Mouse (Mus musculus) CH12.LX (cell line): ENCODE measurements around the gene Zc3h18. TPM values are rescaled to one million over a fixed set of nuclear protein-coding genes. Genes with fewer than 3 reads are reported as not detected.

Experiments
- DNase-seq: peaks from one replicate; pipeline ENCODE4 v3.0.0-alpha.2; 2013; ENCODE audit errors: extremely low read depth
- H3K27ac ChIP-seq: 2 replicates; pipeline ENCODE4 v1.5.1; 2012; ENCODE audit warnings: low read depth, mild to moderate bottlenecking, control low read depth, moderate library complexity; ENCODE audit not compliant: insufficient read depth
- H3K27me3 ChIP-seq: replicated peaks from 2 replicates; pipeline ENCODE3; 2012; ENCODE audit warnings: inconsistent platforms
- H3K36me3 ChIP-seq, 2 experiments: replicated peaks in 1 of 2; 2 replicates each; pipeline versions ENCODE3 to v1.6.1; 2012; ENCODE audit warnings: inconsistent platforms in 1 of 2, low read length in 1 of 2, mild to moderate bottlenecking in 1 of 2, mixed read lengths in 1 of 2, moderate library complexity in 1 of 2; ENCODE audit not compliant: control insufficient read depth in 1 of 2, insufficient read depth in 1 of 2
- H3K4me1 ChIP-seq, 2 experiments: 2 replicates each; pipeline ENCODE4 v1.6.1; 2012; ENCODE audit warnings: inconsistent platforms in 1 of 2, moderate library complexity in 1 of 2; ENCODE audit not compliant: insufficient read depth in 2 of 2, control insufficient read depth in 1 of 2
- H3K4me2 ChIP-seq: 2 replicates; pipeline ENCODE4 v1.6.1; 2012; ENCODE audit warnings: low read depth, mild to moderate bottlenecking, control low read depth; ENCODE audit not compliant: poor library complexity, insufficient read depth, severe bottlenecking
- H3K4me3 ChIP-seq, 3 experiments: fragments of 150-350 bp in 1 of 3; sonication (generic) in 1 of 3; replicated peaks in 1 of 3; 2 replicates each; pipeline versions ENCODE3 to v1.5.1; 2011 to 2012; ENCODE audit warnings: low read depth in 2 of 3, low read length in 2 of 3, mild to moderate bottlenecking in 2 of 3, moderate library complexity in 2 of 3, control low read depth in 1 of 3, improper control_type of control experiment in 1 of 3, inconsistent platforms in 1 of 3, mixed read lengths in 1 of 3; ENCODE audit not compliant: poor library complexity in 1 of 3
- H3K79me2 ChIP-seq: replicated peaks from 2 replicates; pipeline ENCODE4 v1.6.1; 2012; ENCODE audit warnings: mild to moderate bottlenecking, moderate library complexity; ENCODE audit not compliant: control insufficient read depth, poor library complexity, insufficient read depth, severe bottlenecking; ENCODE audit errors: extremely low read depth
- H3K9ac ChIP-seq: 2 replicates; pipeline ENCODE4 v1.6.1; 2012; ENCODE audit warnings: low read depth, mild to moderate bottlenecking, control low read depth, moderate library complexity; ENCODE audit not compliant: insufficient read depth
- H3K9me3 ChIP-seq: replicated peaks from 2 replicates; pipeline ENCODE3; 2012; ENCODE audit warnings: low read length, inconsistent platforms, mixed read lengths
- CTCF ChIP-seq, 2 experiments: IDR thresholded peaks in 1 of 2; conservative IDR thresholded peaks in 1 of 2; 2 replicates each; pipeline ENCODE4 v1.5.1; 2011 to 2012; ENCODE audit warnings: low read depth in 2 of 2, low read length in 2 of 2, improper control_type of control experiment in 1 of 2, inconsistent platforms in 1 of 2, mild to moderate bottlenecking in 1 of 2, moderate library complexity in 1 of 2
- EP300 ChIP-seq: IDR thresholded peaks from 2 replicates; pipeline ENCODE4 v1.6.1; 2011; ENCODE audit warnings: low read length, improper control_type of control experiment
- IRF4 ChIP-seq: IDR thresholded peaks from 2 replicates; pipeline ENCODE4 v1.6.1; 2014; ENCODE audit warnings: low read depth, mild to moderate bottlenecking, inconsistent platforms, low read length, improper control_type of control experiment
- JUN ChIP-seq: IDR thresholded peaks from 2 replicates; pipeline ENCODE4 v1.6.1; 2011; ENCODE audit warnings: low read depth, mild to moderate bottlenecking, low read length, improper control_type of control experiment, moderate library complexity; ENCODE audit not compliant: insufficient read depth
- JUND ChIP-seq: conservative IDR thresholded peaks from 2 replicates; pipeline ENCODE4 v1.6.1; 2011; ENCODE audit warnings: low read depth, low read length, improper control_type of control experiment
- MAFK ChIP-seq: IDR thresholded peaks from 2 replicates; pipeline ENCODE4 v1.6.1; 2011; ENCODE audit warnings: low read length, improper control_type of control experiment; ENCODE audit not compliant: insufficient replicate concordance
- MEF2A ChIP-seq: IDR thresholded peaks from 2 replicates; pipeline ENCODE4 v1.6.1; 2014; ENCODE audit warnings: low read depth, mild to moderate bottlenecking, inconsistent platforms, low read length, improper control_type of control experiment, borderline replicate concordance
- NELFE ChIP-seq: IDR thresholded peaks from 2 replicates; pipeline ENCODE4 v1.6.1; 2011; ENCODE audit warnings: low read depth, low read length, improper control_type of control experiment
- NRF1 ChIP-seq: IDR thresholded peaks from 2 replicates; pipeline ENCODE4 v1.6.1; 2014; ENCODE audit warnings: low read depth, mild to moderate bottlenecking, inconsistent platforms, low read length, improper control_type of control experiment, moderate library complexity
- PAX5 ChIP-seq: IDR thresholded peaks from 2 replicates; pipeline ENCODE4 v1.6.1; 2012; ENCODE audit warnings: low read length, inconsistent platforms, mixed read lengths
- POLR2A ChIP-seq: IDR thresholded peaks from 2 replicates; pipeline ENCODE4 v1.6.1; 2011; ENCODE audit warnings: low read depth, mild to moderate bottlenecking, improper control_type of control experiment, low read length
- RAD21 ChIP-seq: IDR thresholded peaks from 2 replicates; pipeline ENCODE4 v1.6.1; 2011; ENCODE audit warnings: low read depth, mild to moderate bottlenecking, low read length, improper control_type of control experiment, moderate library complexity
- TBP ChIP-seq: conservative IDR thresholded peaks from 2 replicates; pipeline ENCODE4 v1.6.1; 2011; ENCODE audit warnings: low read depth, low read length, improper control_type of control experiment
- UBTF ChIP-seq: IDR thresholded peaks from 2 replicates; pipeline ENCODE4 v1.6.1; 2012; ENCODE audit warnings: low read depth, mild to moderate bottlenecking, inconsistent platforms, low read length, improper control_type of control experiment, moderate library complexity
- USF1 ChIP-seq: IDR thresholded peaks from 2 replicates; pipeline ENCODE4 v1.6.1; 2014; ENCODE audit warnings: low read depth, mild to moderate bottlenecking, inconsistent platforms, low read length, improper control_type of control experiment
- USF2 ChIP-seq: conservative IDR thresholded peaks from 2 replicates; pipeline ENCODE4 v1.6.1; 2011; ENCODE audit warnings: low read depth, low read length, improper control_type of control experiment
- ZC3H11A ChIP-seq: IDR thresholded peaks from 2 replicates; pipeline ENCODE4 v1.6.1; 2012; ENCODE audit warnings: low read depth, mild to moderate bottlenecking, inconsistent platforms, low read length, improper control_type of control experiment
- ZKSCAN1 ChIP-seq: IDR thresholded peaks from 2 replicates; pipeline ENCODE4 v1.6.1; 2012; ENCODE audit warnings: low read depth, inconsistent platforms, low read length, improper control_type of control experiment, borderline replicate concordance
- ZNF384 ChIP-seq: IDR thresholded peaks from 2 replicates; pipeline ENCODE4 v1.6.1; 2012; ENCODE audit warnings: low read depth, low read length, improper control_type of control experiment, inconsistent platforms
- dilution Hi-C: fragments of 300-500 bp; cut with MboI; formaldehyde crosslinking; loops from 2 replicates; pipeline ENCODE4 v1.14.3; 2020; ENCODE audit warnings: low sequenced_read_pairs; ENCODE audit not compliant: extremely low pct_unique_long_range_greater_than_20kb, extremely low pct_ligation_motif_present
- in situ Hi-C: fragments of 300-500 bp; cut with MboI; formaldehyde crosslinking; loops from 3 replicates; pipeline ENCODE4 v1.14.3; 2019; ENCODE audit warnings: low sequenced_read_pairs, low pct_ligation_motif_present, low pct_unique_long_range_greater_than_20kb, mixed read lengths
- polyA plus RNA-seq: library from polyadenylated mRNA; unstranded; fragments of >175 nt; gene quantifications from 2 replicates; pipeline ENCODE4 v1.2.1, GENCODE M21; 2012; ENCODE audit warnings: low read depth; ENCODE audit not compliant: insufficient read length
- total RNA-seq, 2 experiments: library from RNA; depleted of rRNA; stranded (reverse); fragments of 300-350 nt in 1 of 2; fragments of >200 nt in 1 of 2; gene quantifications; 2 replicates each; pipeline ENCODE4 v1.2.3; 2012 to 2014

Gene Zc3h18
- total and polyA plus RNA-seq, 3 experiments = 34.6 to 83.0 (median 58.5) TPM

DNA sequence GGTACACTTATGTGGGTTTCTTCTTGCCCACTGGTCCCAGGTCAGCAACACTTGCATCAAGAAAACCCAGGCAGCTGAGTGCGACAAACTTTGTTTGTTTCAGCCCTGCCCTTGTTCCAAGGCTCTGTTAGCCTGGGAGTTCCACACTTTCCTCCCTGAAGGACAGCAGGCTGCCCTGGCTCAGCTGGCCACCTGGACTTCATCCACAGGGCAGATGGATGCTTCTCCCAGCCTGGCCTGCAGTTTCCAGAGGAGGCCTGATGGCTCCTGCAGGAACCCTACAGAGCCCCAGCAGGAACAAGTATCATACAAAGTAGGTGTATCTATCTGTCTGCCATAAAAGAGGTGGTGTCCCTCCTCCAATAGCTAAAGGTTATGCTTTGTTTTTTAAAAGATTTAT is 64.9 kb downstream of the Zc3h18 start:
- Histone ChIP-seq H3K4me1 (peaks cover 4 to 57% of the 10 kb centered on the region in 2 experiments; a peak in 3 of 4 replicates), H3K4me3 (no peak overlapping the region), H3K9ac (no peak overlapping the region), H3K27ac (no peak overlapping the region), H3K4me2 (no peak overlapping the region), H3K27me3 (no peaks in the 10 kb centered on the region), H3K9me3 (peaks cover 5% of the 10 kb centered on the region), H3K36me3 (peaks cover 35 to 51% of the 10 kb centered on the region in 2 experiments), H3K79me2 (no peaks in the 10 kb centered on the region)
- dilution Hi-C loops = no loop called here
- DNase-seq = no peak
- TF ChIP-seq NELFE (no peak), TBP (no peak), USF2 (no peak), NRF1 (no peak), POLR2A (no peak), ZC3H11A (no peak), MAFK (no peak), PAX5 (no peak), CTCF (conservative IDR thresholded peaks at IDR 0.05 in 1 of 2, IDR thresholded peaks at IDR 0.05 in 1 of 2; ENCODE audit: low read depth in 2 of 2, low read length in 2 of 2) (no peak), JUN (no peak)
- in situ Hi-C loops = loop anchor here (25.0 kb wide), 1 partner anchor 854 kb away; the partner anchor contains the start of genes Fbxo31 and Map1lc3b

- H3K27ac ChIP-seq = no peak overlapping the region
- peaks cover 4% of the 10 kb centered on the region for H3K9me3 ChIP-seq
- H3K79me2 ChIP-seq = no peaks in the 10 kb centered on the region
- peak overlapping the region; percentile 89 for H3K4me2 ChIP-seq
- peaks cover 4 to 47% of the 10 kb centered on the region in 2 experiments; a peak in 3 of 4 replicates for H3K4me1 ChIP-seq
- DNase-seq = no peak
- H3K36me3 ChIP-seq = peaks cover 25 to 41% of the 10 kb centered on the region in 2 experiments
- dilution Hi-C loops (no loop called here), in situ Hi-C loops (loop anchor here (25.0 kb wide), 1 partner anchor 855 kb away; the partner anchor contains the start of genes Fbxo31 and Map1lc3b)
- H3K27me3 ChIP-seq = no peaks in the 10 kb centered on the region
- no peak for TF ChIP-seq MEF2A
- TF ChIP-seq ZKSCAN1 = no peak
- TF ChIP-seq ZNF384 = no peak
- no peak for TF ChIP-seq USF1
- TF ChIP-seq UBTF = no peak
- no peak for TF ChIP-seq RAD21
- TF ChIP-seq IRF4 = no peak
- TF ChIP-seq JUND = no peak
- no peak for TF ChIP-seq EP300
- no peak for TF ChIP-seq POLR2A
- no peak for TF ChIP-seq USF2
- H3K9ac ChIP-seq = peak overlapping the region; percentile 61
- H3K4me3 ChIP-seq = peak overlapping the region; percentile 74 to 81 (median 75)
Measured at GRCm38 (mm10) chr8:122442356-122442755, 65.9 kb downstream of the Zc3h18 start.
